Mouse (Mus musculus) brain, embryonic 14.5 days (tissue): ENCODE data around the gene Tenm3. TPM values are rescaled to one million over a fixed set of nuclear protein-coding genes. Genes with fewer than 3 reads are reported as not detected.

Experiments
- DNase-seq: peaks from one replicate; pipeline ENCODE4 v3.0.0-alpha.2; 2011; ENCODE audit warnings: low read depth
- CTCF ChIP-seq: fragments of 200-500 bp; IDR thresholded peaks from 2 replicates; pipeline ENCODE4 v1.5.1; 2012; ENCODE audit warnings: inconsistent platforms, mild to moderate bottlenecking, moderate library complexity, borderline replicate concordance; ENCODE audit not compliant: insufficient read depth, insufficient read length; ENCODE audit errors: extremely low read depth
- POLR2A ChIP-seq: fragments of 200-500 bp; IDR thresholded peaks from 2 replicates; pipeline ENCODE4 v1.6.1; 2012; ENCODE audit warnings: mild to moderate bottlenecking, inconsistent platforms, borderline replicate concordance; ENCODE audit not compliant: poor library complexity, insufficient read depth, insufficient read length, severe bottlenecking; ENCODE audit errors: extremely low read depth
- polyA plus RNA-seq: library from polyadenylated mRNA; depleted of rRNA; stranded (reverse); fragments of >200 nt; gene quantifications from 2 replicates; pipeline ENCODE4 v1.2.3, GENCODE M21; 2012

Gene Tenm3
- polyA plus RNA-seq, 1 experiment: 50.8 TPM

GRCm38 (mm10) chr8:48755492-48755891 lies 88.3 kb downstream of the Tenm3 start:
- TF ChIP-seq CTCF: no peak
- TF ChIP-seq POLR2A: no peak
- peak; percentile 66 for DNase-seq

- TF ChIP-seq CTCF (no peak), POLR2A (no peak)
- no peak for DNase-seq
These were observed 88.8 kb downstream of the Tenm3 start for GRCm38 (mm10) chr8:48754959-48755358.

DNA sequence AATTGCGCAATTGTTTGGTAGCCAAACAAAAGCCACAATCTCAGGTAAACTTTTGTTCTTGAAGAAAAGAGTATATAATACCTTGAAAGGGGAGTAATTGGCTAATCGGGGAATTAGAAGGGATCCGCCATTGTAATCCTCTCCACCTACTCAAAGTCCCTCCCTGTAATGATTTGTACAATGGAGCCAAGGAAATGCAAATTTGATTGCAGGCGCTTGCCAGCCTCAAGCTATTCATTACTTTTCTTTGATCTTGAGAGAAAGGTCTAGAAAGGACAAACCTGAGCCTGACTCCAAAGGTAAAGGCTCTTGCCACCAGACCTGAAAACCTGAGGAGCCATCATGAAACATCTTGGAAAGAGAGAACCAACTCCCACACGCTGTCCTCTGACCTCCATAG lies 91.8 kb downstream of the Tenm3 start:
- TF ChIP-seq POLR2A: no peak
- TF ChIP-seq CTCF: no peak
- DNase-seq: no peak

GRCm38 (mm10) chr8:48748503-48749059 lies 95.2 kb downstream of the Tenm3 start:
- TF ChIP-seq POLR2A (no peak), CTCF (no peak)
- DNase-seq: peak; percentile 37

DNA sequence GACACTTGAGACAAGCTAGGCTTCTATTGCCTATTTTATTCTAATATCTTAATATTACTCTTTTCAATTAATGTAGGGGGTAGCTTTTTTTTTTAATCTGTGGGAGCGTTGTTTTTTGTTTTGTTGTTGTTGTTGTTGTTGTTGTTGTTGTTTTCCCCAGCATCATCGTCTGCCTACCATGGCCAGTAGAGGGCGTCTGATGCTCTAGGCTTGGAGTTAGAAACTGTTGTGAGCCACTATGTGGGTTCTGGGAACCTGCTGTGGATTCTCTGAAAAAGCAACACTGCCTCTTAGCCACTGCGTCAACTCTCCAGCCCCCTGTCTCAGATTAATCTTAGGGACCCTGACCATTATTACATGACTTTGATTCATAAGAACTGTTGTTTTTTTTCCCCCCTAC lies 99.8 kb downstream of the Tenm3 start:
- no peak for DNase-seq
- TF ChIP-seq CTCF: no peak
- TF ChIP-seq POLR2A: no peak

DNA sequence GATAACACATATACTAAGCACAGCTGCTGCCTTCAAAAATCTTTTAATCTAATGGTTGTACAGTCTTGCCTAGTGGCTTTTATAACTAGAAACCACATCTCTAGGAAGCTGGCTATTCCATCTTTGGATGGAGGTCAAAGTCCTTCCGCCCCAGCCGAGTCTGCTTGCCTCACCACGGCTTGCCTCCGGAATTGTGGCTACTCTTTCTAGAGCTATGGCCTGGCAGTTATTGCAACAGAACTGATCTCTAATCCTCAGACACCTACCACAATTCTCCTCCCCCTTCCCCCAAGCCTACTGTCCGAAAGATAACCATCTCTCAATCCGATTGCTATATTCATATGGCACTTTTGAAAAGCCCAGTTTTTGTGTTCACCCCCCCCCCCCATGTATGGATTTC lies 101.0 kb downstream of the Tenm3 start:
- TF ChIP-seq CTCF (no peak), POLR2A (no peak)
- DNase-seq: no peak

DNA sequence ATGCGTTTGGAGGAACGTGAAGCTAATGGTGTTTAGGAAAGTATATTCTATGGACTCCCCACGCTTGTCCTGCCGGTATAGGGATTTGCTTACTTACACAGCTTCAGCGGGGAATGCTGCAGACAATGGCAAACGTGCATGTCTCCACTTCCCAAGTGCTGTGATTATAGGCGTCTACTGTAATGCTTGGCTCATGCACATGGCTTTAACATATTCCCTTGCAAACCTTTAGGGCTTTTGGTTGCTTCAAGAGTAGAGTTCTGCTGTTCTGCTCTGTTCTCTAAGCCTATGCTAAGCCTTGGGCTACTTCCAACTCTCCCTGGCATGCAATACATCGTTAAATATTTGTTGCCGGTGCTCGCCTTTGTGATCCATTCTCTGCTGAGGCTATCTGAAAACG lies 102.8 kb downstream of the Tenm3 start:
- DNase-seq: peak; percentile 71
- TF ChIP-seq CTCF: no peak
- no peak for TF ChIP-seq POLR2A

DNA sequence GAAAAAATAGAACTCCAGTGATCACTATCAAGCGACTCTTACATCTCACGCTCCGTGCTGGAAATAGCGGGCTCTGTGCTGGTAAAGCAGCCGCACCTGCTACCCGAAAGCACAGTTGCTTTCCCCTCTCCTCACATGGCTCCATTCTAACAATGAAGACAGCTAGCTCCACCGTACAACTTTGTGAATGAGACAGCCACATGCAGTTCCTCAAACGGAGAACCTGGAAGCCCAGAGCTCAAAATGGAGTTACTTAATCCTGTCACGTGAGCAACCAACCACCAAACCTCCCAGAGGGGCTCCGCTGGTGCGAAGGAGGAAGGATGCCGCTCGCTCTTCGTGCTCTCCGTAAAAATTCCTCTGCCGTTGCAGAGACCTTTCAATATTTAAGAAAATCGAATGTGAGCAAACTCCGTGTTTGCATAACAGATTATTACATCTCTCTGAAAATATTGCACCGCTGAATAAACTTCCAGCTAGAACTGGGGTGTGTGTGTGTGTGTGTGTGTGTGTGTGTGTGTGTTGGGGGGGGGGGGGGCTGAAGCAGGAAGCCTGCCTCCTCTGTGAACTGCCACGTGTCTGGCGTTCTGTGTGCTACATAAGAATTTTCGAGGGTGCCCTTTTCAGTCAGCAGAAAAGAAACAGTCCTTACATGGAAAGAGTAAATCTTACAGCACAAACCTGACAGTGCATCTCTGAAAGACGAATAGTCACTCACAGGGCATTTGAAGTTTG lies 103.4 kb downstream of the Tenm3 start:
- peak; percentile 76 for DNase-seq
- no peak for TF ChIP-seq POLR2A
- TF ChIP-seq CTCF: no peak

DNA sequence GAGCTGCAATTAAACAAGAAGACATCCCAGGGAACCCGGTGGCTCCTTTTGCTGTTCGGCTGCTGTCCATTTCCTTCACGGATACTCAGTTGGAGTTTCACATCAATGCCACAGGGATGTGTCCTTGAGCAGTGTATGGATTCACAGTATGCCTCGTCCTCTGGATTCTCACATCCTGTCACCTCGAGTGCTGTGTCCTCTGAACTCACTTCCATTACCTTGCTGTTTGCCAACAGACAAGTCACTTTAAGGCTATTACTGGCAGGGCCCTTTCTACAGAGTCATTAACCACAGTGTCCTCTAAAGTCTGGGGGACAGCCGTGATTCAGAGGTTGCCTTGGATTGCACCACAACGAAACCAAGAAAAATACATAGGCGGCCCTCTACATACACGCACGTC lies 110.0 kb downstream of the Tenm3 start:
- TF ChIP-seq POLR2A (no peak), CTCF (no peak)
- no peak for DNase-seq

DNA sequence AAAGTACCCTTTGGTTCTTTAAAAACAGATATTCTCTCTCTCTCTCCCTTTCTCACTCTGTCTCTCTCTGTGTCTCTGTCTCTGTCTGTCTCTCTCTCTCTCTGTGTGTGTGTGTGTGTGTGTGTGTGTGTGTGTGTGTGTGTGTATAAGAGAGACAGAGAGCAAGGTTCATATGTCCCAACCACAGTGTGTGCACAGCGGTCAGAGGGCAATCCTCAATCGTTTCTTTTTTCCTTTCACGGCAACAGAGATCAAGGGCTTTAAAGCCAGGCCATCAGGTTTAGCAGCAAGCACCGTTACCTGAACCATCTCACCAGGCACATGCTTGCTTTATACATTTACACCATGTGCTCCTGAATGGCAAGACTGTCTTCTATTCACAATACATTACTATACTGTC lies 110.7 kb downstream of the Tenm3 start:
- no peak for TF ChIP-seq POLR2A
- no peak for TF ChIP-seq CTCF

GRCm38 (mm10) chr8:48730701-48731100 lies 113.0 kb downstream of the Tenm3 start:
- TF ChIP-seq POLR2A (no peak), CTCF (no peak)
- DNase-seq: no peak

More for the DNA sequence above, 110.7 kb downstream of the Tenm3 start:
- no peak for DNase-seq

DNA sequence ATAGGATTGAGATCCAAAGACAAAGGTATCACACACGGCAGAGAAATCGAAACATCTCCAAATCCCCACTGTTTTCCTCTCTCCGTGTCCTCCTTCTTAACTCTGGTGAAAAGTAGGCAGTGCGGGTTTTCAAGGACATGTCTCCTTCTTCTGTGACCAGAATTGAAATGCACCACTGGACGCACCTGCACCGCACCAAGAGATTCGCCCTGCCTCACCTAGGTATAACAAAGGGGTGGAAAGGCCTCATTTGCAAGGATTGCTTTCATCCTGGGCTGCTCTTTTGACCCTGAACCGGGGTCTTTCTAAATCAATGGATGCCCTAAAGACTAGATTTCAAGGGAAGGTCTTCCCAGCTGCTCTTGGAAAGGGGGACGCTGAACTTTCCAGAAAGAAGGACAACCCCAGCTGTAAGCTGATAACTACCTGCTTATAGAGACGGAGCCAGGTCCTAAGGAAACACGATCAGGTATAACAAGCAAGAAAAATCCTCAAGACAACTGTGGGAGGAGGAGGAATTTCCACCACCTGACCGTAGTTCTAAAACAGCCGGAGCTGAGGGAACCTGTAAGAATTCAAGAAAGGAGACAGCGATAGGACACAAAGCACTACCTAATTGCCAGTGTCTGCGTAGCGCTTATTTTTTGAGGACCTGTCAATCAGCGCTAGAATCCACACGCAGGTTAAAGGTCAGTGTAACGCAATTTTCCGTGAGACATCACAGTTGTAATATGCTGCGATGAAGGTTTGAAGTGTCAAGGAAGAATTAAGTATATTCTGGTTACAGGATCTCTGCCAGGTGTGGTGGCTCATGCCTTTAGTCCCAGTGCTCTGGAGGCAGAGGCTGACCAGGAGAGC lies 114.7 kb downstream of the Tenm3 start:
- no peak for DNase-seq
- no peak for TF ChIP-seq POLR2A
- TF ChIP-seq CTCF: no peak

DNA sequence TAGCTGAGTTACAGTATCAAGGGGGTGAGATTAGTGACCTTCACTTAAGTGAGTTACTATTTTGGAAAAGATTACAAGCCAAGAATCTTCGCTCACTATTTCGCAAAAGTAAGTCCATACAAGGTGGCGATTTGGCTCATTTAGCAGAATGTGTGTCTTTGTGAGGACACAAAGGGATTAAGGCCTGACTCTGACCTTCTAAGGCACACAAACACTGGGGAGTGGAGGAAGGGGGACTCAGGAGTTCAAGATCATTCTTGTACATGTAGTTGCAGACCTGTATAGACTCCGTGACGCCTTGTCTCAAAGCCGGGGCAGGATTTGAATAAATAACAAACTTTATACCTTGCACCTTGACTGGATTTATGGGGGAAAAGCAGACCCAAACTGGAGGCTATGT lies 115.7 kb downstream of the Tenm3 start:
- no peak for TF ChIP-seq CTCF
- DNase-seq: no peak
